Mouse (Mus musculus) intestine, embryonic 14.5 days (tissue): ENCODE measurements around the gene Hmg20b. TPM values are rescaled to one million over a fixed set of nuclear protein-coding genes. Genes with fewer than 3 reads are reported as not detected.
A peak's percentile ranks its signal among the peaks of the same experiment; 100 is the strongest.

ENCODE experiments used
- ATAC-seq: fragments of 200-750 bp; cut with Nextera tagmentation; replicated peaks from 2 replicates; pipeline ENCODE4 v1.8.0; 2017; ENCODE audit warnings: low read depth, moderate number of reproducible peaks, moderate TSS enrichment, moderate library complexity; ENCODE audit not compliant: low FRiP score, low TSS enrichment
- DNase-seq: peaks from one replicate; pipeline ENCODE4 v3.0.0-alpha.2; 2018; ENCODE audit warnings: low spot score
- H3K27ac ChIP-seq: fragments of 300-500 bp; sonication (generic); 2 replicates; pipeline ENCODE4 v1.5.1; 2014; ENCODE audit warnings: low read depth, mild to moderate bottlenecking, control low read depth
- H3K27me3 ChIP-seq: fragments of 300-500 bp; sonication (generic); replicated peaks from 2 replicates; pipeline ENCODE4 v1.6.1; 2014; ENCODE audit warnings: low read length, control low read depth; ENCODE audit not compliant: control insufficient read depth, insufficient read depth
- H3K36me3 ChIP-seq: fragments of 300-500 bp; sonication (generic); 2 replicates; pipeline ENCODE4 v1.6.1; 2014; ENCODE audit warnings: low read length, control low read depth; ENCODE audit not compliant: control insufficient read depth, insufficient read depth
- H3K4me1 ChIP-seq: fragments of 300-500 bp; sonication (generic); replicated peaks from 2 replicates; pipeline ENCODE4 v1.6.1; 2014; ENCODE audit warnings: low read length, control low read depth, mixed read lengths; ENCODE audit not compliant: control insufficient read depth, insufficient read depth
- H3K4me2 ChIP-seq: fragments of 300-500 bp; sonication (generic); 2 replicates; pipeline ENCODE4 v1.6.1; 2014; ENCODE audit warnings: low read length
- H3K4me3 ChIP-seq: fragments of 300-500 bp; sonication (generic); 2 replicates; pipeline ENCODE4 v1.5.1; 2014; ENCODE audit warnings: low read depth, low read length, control low read depth, mixed read lengths
- H3K9ac ChIP-seq: fragments of 300-500 bp; sonication (generic); 2 replicates; pipeline ENCODE4 v1.6.1; 2014; ENCODE audit warnings: mild to moderate bottlenecking, low read length
- H3K9me3 ChIP-seq: fragments of 300-500 bp; sonication (generic); 2 replicates; pipeline ENCODE4 v1.6.1; 2016; ENCODE audit warnings: low read length, control low read depth; ENCODE audit not compliant: control insufficient read depth
- WGBS: fragments of 180-500 bp; shearing (Covaris S2); extraction: QIAGEN DNeasy Blood & Tissue Kit; methylation state at CpG from one replicate; pipeline ENCODE4 v1.1.7; 2014; 5-methylcytosine and 5-hydroxymethylcytosine counted together
- microRNA-seq: library from miRNA; unstranded; fragments of <30 nt; microRNA quantifications from one replicate; pipeline ENCODE4, GENCODE M21; 2016
- polyA plus RNA-seq: library from polyadenylated mRNA; unstranded; fragments of >200 nt; fragmentation: Nextera tagmentation; extraction: Ambion mirVana; gene quantifications from 2 replicates; pipeline ENCODE4 v1.2.1, GENCODE M21; 2014

The Hmg20b gene
- polyA plus RNA-seq, 1 experiment from 2014 or later: 86.8 TPM

DNA sequence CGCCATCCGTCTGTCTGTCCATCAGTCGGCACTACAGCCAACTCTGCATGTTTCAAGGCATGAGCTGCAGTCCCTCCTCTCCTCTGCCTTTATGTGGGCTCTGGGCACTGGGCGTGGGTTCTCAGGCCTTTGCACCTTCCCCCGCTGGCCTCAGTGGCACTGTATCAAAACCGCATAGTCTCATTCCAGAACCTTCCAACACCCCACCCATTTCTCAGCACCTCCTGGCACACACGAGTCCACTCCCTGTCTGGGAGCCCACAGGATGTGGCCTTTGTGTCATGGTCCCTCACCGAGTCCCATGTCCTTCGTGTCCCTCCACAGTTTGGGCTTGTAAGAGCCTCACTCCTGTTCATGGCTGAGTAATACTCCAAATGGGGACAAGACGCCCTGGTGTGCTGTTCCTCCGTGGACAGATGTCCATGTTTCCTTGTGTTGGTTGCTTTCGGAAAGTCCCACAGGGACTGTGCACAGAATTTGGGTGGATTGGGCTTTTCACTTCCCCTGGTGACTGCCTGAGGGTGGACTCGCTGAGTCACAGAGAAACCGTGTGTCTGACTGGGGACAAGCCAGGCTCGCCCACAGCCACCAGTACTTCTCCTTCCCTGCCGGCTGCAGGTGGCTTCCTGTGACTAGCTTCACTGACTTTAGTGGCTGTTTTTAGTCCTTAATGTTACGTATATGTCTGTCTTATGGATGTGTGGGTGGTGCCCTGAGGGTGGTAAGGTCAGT, 51.7 kb downstream of the Hmg20b start:
- no peak overlapping the region; the same call in 1 of the 2 replicates for H3K27ac ChIP-seq
- no peak overlapping the region for H3K4me3 ChIP-seq
- WGBS: 91% methylated on average over 17 of the region's 17 CpGs
- DNase-seq (no peak), ATAC-seq (no peak)
- H3K4me2 ChIP-seq: no peak overlapping the region
- no peak overlapping the region for H3K9ac ChIP-seq
- H3K36me3 ChIP-seq: no peaks in the 10 kb centered on the region
- peaks cover 48% of the 10 kb centered on the region for H3K4me1 ChIP-seq
- no peaks in the 10 kb centered on the region for H3K9me3 ChIP-seq
- H3K27me3 ChIP-seq: no peaks in the 10 kb centered on the region

- no peaks in the 10 kb centered on the region for H3K36me3 ChIP-seq
- no peak overlapping the region for H3K9ac ChIP-seq
- H3K4me3 ChIP-seq: no peak overlapping the region
- H3K4me2 ChIP-seq: no peak overlapping the region
- DNase-seq: no peak
- H3K4me1 ChIP-seq: peaks cover 41% of the 10 kb centered on the region
- H3K9me3 ChIP-seq: no peaks in the 10 kb centered on the region
- no peaks in the 10 kb centered on the region for H3K27me3 ChIP-seq
- no peak for ATAC-seq
- peak overlapping the region; percentile 51; the same call in 1 of the 2 replicates for H3K27ac ChIP-seq
- 33% methylated on average over 10 of the region's 10 CpGs for WGBS
Measured at GRCm38 (mm10) chr10:81297845-81298244, 52.4 kb downstream of the Hmg20b start.

DNA sequence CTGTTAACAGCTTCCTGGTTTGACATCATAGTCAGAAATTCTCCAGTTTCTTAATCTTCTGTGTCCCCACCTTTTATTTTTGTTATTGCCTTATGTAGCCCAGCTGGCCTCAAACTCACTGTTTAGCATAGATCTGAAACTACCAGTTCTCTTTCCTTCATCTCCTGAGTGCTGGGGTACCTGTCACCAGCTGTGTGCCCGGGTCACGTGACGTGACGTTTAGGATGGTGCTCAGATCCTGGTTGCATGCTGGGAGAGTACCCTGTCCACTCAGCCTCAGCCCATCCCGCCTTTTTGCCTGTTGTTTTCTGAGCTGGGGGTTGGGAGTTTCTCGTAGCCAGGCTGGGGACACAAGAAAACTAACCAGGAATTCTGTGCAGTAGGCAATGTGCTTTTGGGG, 53.0 kb downstream of the Hmg20b start:
- ATAC-seq: no peak

More for the DNA sequence above, 53.0 kb downstream of the Hmg20b start:
- 74% methylated on average over 6 of the region's 6 CpGs for WGBS
- no peak for DNase-seq
- no peak overlapping the region for H3K9ac ChIP-seq
- H3K36me3 ChIP-seq: no peaks in the 10 kb centered on the region
- H3K9me3 ChIP-seq: no peaks in the 10 kb centered on the region
- H3K4me2 ChIP-seq: no peak overlapping the region
- no peak overlapping the region for H3K4me3 ChIP-seq
- H3K27me3 ChIP-seq: no peaks in the 10 kb centered on the region
- H3K27ac ChIP-seq: peak overlapping the region; percentile 51; the same call in 1 of the 2 replicates
- peaks cover 36% of the 10 kb centered on the region for H3K4me1 ChIP-seq

Small RNA genes within 50 kb of the gene (microRNA-seq; reads per million reads assigned to microRNA genes)
- gene Mir6913: not detected

Other genes starting within 250 kb of the Hmg20b start
- 174 and 185 TPM in 2 replicates for gene Map2k2, start 244.6 kb downstream of the Hmg20b start, polyA plus RNA-seq
- gene Zbtb7a, start 215.3 kb downstream of the Hmg20b start, polyA plus RNA-seq: 23.2 and 28.7 TPM in 2 replicates
- 40.8 and 43.3 TPM in 2 replicates for gene Pias4, start 182.6 kb downstream of the Hmg20b start, polyA plus RNA-seq
- 484 and 490 TPM in 2 replicates for gene Eef2, start 173.8 kb downstream of the Hmg20b start, polyA plus RNA-seq
- 57.8 and 58.8 TPM in 2 replicates for gene Dapk3, start 167.5 kb downstream of the Hmg20b start, polyA plus RNA-seq
- not detected in 2 replicates for gene 4930442H23Rik, start 166.6 kb downstream of the Hmg20b start, polyA plus RNA-seq
- 0.22 TPM in 2 replicates for gene Nmrk2, start 148.4 kb downstream of the Hmg20b start, polyA plus RNA-seq
- 2.2 and 2.8 TPM in 2 replicates for gene Atcay, start 119.6 kb downstream of the Hmg20b start, polyA plus RNA-seq
- gene Zfr2, start 117.3 kb downstream of the Hmg20b start, polyA plus RNA-seq: 6.9 and 8.1 TPM in 2 replicates
- gene Matk, start 97.5 kb downstream of the Hmg20b start, polyA plus RNA-seq: 2.5 and 4.1 TPM in 2 replicates
- gene Mrpl54, start 83.5 kb downstream of the Hmg20b start, polyA plus RNA-seq: 253 and 260 TPM in 2 replicates
- 51.0 and 51.7 TPM in 2 replicates for gene Apba3, start 83.5 kb downstream of the Hmg20b start, polyA plus RNA-seq
- gene Tjp3, start 58.9 kb downstream of the Hmg20b start, polyA plus RNA-seq: 35.1 and 44.4 TPM in 2 replicates
- gene Pip5k1c, start 57.5 kb downstream of the Hmg20b start, polyA plus RNA-seq: 57.3 and 57.5 TPM in 2 replicates
- 26.0 and 27.7 TPM in 2 replicates for gene Cactin, start 29.4 kb downstream of the Hmg20b start, polyA plus RNA-seq
- gene Tbxa2r, start 21.7 kb downstream of the Hmg20b start, polyA plus RNA-seq: 22.3 and 23.6 TPM in 2 replicates
- gene Gipc3, start 7.2 kb downstream of the Hmg20b start, polyA plus RNA-seq: 0.07 and 0.11 TPM in 2 replicates
- 4.8 and 6.9 TPM in 2 replicates for gene Mfsd12, start 7.0 kb upstream of the Hmg20b start, polyA plus RNA-seq
- 0.58 and 0.59 TPM in 2 replicates for gene 4930404N11Rik, start 15.3 kb upstream of the Hmg20b start, polyA plus RNA-seq
- 93.3 and 93.9 TPM in 2 replicates for gene Fzr1, start 28.0 kb upstream of the Hmg20b start, polyA plus RNA-seq
- 70.7 and 70.8 TPM in 2 replicates for gene Dohh, start 33.9 kb upstream of the Hmg20b start, polyA plus RNA-seq
- gene Gm48551, start 34.0 kb upstream of the Hmg20b start, polyA plus RNA-seq: 2.4 and 4.2 TPM in 2 replicates
- 0.37 and 0.44 TPM in 2 replicates for gene Gm48552, start 38.5 kb upstream of the Hmg20b start, polyA plus RNA-seq
- 99.8 and 125 TPM in 2 replicates for gene Smim24, start 42.6 kb upstream of the Hmg20b start, polyA plus RNA-seq
- 52.4 and 57.2 TPM in 2 replicates for gene Nfic, start 105.2 kb upstream of the Hmg20b start, polyA plus RNA-seq
- gene Celf5, start 132.2 kb upstream of the Hmg20b start, polyA plus RNA-seq: 1.3 and 1.8 TPM in 2 replicates
- gene Ncln, start 145.9 kb upstream of the Hmg20b start, polyA plus RNA-seq: 82.4 and 99.0 TPM in 2 replicates
- 0.53 and 0.65 TPM in 2 replicates for gene S1pr4, start 149.7 kb upstream of the Hmg20b start, polyA plus RNA-seq
- gene Gna15, start 173.7 kb upstream of the Hmg20b start, polyA plus RNA-seq: 0.73 and 0.84 TPM in 2 replicates
- gene Gna11, start 194.7 kb upstream of the Hmg20b start, polyA plus RNA-seq: 145 and 171 TPM in 2 replicates
- gene Aes, start 209.0 kb upstream of the Hmg20b start, polyA plus RNA-seq: 395 and 515 TPM in 2 replicates
- 15.8 and 17.8 TPM in 2 replicates for gene Tle2, start 224.1 kb upstream of the Hmg20b start, polyA plus RNA-seq